Mouse (Mus musculus): ENCODE results near the gene Cers6. TPM values are rescaled to one million over a fixed set of nuclear protein-coding genes. Genes with fewer than 3 reads are reported as not detected.

The Cers6 gene
- polyA plus RNA-seq, 1 experiment, result 3.5 TPM

GRCm38 (mm10) chr2:68879071-68879651 lies 17.9 kb downstream of the Cers6 start:
- WGBS, result 70% methylated on average over 4 of the region's 4 CpGs
- no peak overlapping the region for H3K27ac ChIP-seq (ENCODE audit: insufficient read depth, low read length)
- no peak overlapping the region for H3K4me3 ChIP-seq (ENCODE audit: extremely low read depth, insufficient read depth, insufficient read length)
- TF ChIP-seq CTCF (IDR thresholded peaks at IDR 0.05; ENCODE audit: extremely low read depth, insufficient read depth, insufficient read length, insufficient replicate concordance), result no peak
- TF ChIP-seq POLR2A (IDR thresholded peaks at IDR 0.05; ENCODE audit: low read depth, low read length), result no peak
- no peak for DNase-seq (ENCODE audit: low read depth in 1 of 2, low spot score in 2 of 2)
- H3K36me3 ChIP-seq (ENCODE audit: control insufficient read depth, insufficient read depth, low read length), result no peaks in the 10 kb centered on the region
- no peaks in the 10 kb centered on the region for H3K27me3 ChIP-seq (ENCODE audit: control insufficient read depth, insufficient read depth, low read length)
- H3K4me1 ChIP-seq (ENCODE audit: control insufficient read depth, insufficient read depth, insufficient read length), result peaks cover 8% of the 10 kb centered on the region; the same call in 1 of the 2 replicates

- DNase-seq (ENCODE audit: low read depth in 1 of 2, low spot score in 2 of 2), result no peak
- TF ChIP-seq CTCF (IDR thresholded peaks at IDR 0.05; ENCODE audit: extremely low read depth, insufficient read depth, insufficient read length, insufficient replicate concordance), result no peak
- TF ChIP-seq POLR2A (IDR thresholded peaks at IDR 0.05; ENCODE audit: low read depth, low read length), result no peak
- 68% methylated on average over 7 of the region's 7 CpGs for WGBS
- no peak overlapping the region for H3K4me3 ChIP-seq (ENCODE audit: extremely low read depth, insufficient read depth, insufficient read length)
- H3K27me3 ChIP-seq (ENCODE audit: control insufficient read depth, insufficient read depth, low read length), result no peaks in the 10 kb centered on the region
- H3K36me3 ChIP-seq (ENCODE audit: control insufficient read depth, insufficient read depth, low read length), result no peaks in the 10 kb centered on the region
- no peak overlapping the region for H3K27ac ChIP-seq (ENCODE audit: insufficient read depth, low read length)
- H3K4me1 ChIP-seq (ENCODE audit: control insufficient read depth, insufficient read depth, insufficient read length), result no peaks in the 10 kb centered on the region
Observed at GRCm38 (mm10) chr2:68884573-68884972, 23.3 kb downstream of the Cers6 start.

GRCm38 (mm10) chr2:68885206-68885605 lies 24.0 kb downstream of the Cers6 start:
- no peak for DNase-seq (ENCODE audit: low read depth in 1 of 2, low spot score in 2 of 2)
- TF ChIP-seq CTCF (IDR thresholded peaks at IDR 0.05; ENCODE audit: extremely low read depth, insufficient read depth, insufficient read length, insufficient replicate concordance) (no peak), POLR2A (IDR thresholded peaks at IDR 0.05; ENCODE audit: low read depth, low read length) (no peak)
- no peak overlapping the region for H3K27ac ChIP-seq (ENCODE audit: insufficient read depth, low read length)
- H3K36me3 ChIP-seq (ENCODE audit: control insufficient read depth, insufficient read depth, low read length), result no peaks in the 10 kb centered on the region
- H3K4me3 ChIP-seq (ENCODE audit: extremely low read depth, insufficient read depth, insufficient read length), result no peak overlapping the region
- WGBS, result 89% methylated on average over 2 of the region's 2 CpGs
- no peaks in the 10 kb centered on the region for H3K27me3 ChIP-seq (ENCODE audit: control insufficient read depth, insufficient read depth, low read length)
- no peaks in the 10 kb centered on the region for H3K4me1 ChIP-seq (ENCODE audit: control insufficient read depth, insufficient read depth, insufficient read length)

- H3K27ac ChIP-seq (ENCODE audit: insufficient read depth, low read length), result no peak overlapping the region
- H3K36me3 ChIP-seq (ENCODE audit: control insufficient read depth, insufficient read depth, low read length), result no peaks in the 10 kb centered on the region
- no peak overlapping the region for H3K4me3 ChIP-seq (ENCODE audit: extremely low read depth, insufficient read depth, insufficient read length)
- no peak for TF ChIP-seq POLR2A (IDR thresholded peaks at IDR 0.05; ENCODE audit: low read depth, low read length)
- no peak for TF ChIP-seq CTCF (IDR thresholded peaks at IDR 0.05; ENCODE audit: extremely low read depth, insufficient read depth, insufficient read length, insufficient replicate concordance)
- DNase-seq (ENCODE audit: low read depth in 1 of 2, low spot score in 2 of 2), result no peak
- no peaks in the 10 kb centered on the region for H3K27me3 ChIP-seq (ENCODE audit: control insufficient read depth, insufficient read depth, low read length)
- 75% methylated on average over 4 of the region's 4 CpGs for WGBS
- H3K4me1 ChIP-seq (ENCODE audit: control insufficient read depth, insufficient read depth, insufficient read length), result no peaks in the 10 kb centered on the region
Observed at GRCm38 (mm10) chr2:68885766-68886496, 24.7 kb downstream of the Cers6 start.

- H3K27ac ChIP-seq (ENCODE audit: insufficient read depth, low read length), result no peak overlapping the region
- TF ChIP-seq CTCF (IDR thresholded peaks at IDR 0.05; ENCODE audit: extremely low read depth, insufficient read depth, insufficient read length, insufficient replicate concordance) (no peak), POLR2A (IDR thresholded peaks at IDR 0.05; ENCODE audit: low read depth, low read length) (no peak)
- H3K36me3 ChIP-seq (ENCODE audit: control insufficient read depth, insufficient read depth, low read length), result no peaks in the 10 kb centered on the region
- no peak for DNase-seq (ENCODE audit: low read depth in 1 of 2, low spot score in 2 of 2)
- WGBS, result 95% methylated on average over 4 of the region's 4 CpGs
- no peaks in the 10 kb centered on the region for H3K27me3 ChIP-seq (ENCODE audit: control insufficient read depth, insufficient read depth, low read length)
- H3K4me1 ChIP-seq (ENCODE audit: control insufficient read depth, insufficient read depth, insufficient read length), result no peaks in the 10 kb centered on the region
- H3K4me3 ChIP-seq (ENCODE audit: extremely low read depth, insufficient read depth, insufficient read length), result no peak overlapping the region
Observed at GRCm38 (mm10) chr2:68886661-68887060, 25.4 kb downstream of the Cers6 start.

- 84% methylated on average over 3 of the region's 3 CpGs for WGBS
Observed at GRCm38 (mm10) chr2:68888094-68888705, 27.0 kb downstream of the Cers6 start.

More at GRCm38 (mm10) chr2:68888094-68888705, 27.0 kb downstream of the Cers6 start:
- TF ChIP-seq POLR2A (IDR thresholded peaks at IDR 0.05; ENCODE audit: low read depth, low read length) (no peak), CTCF (IDR thresholded peaks at IDR 0.05; ENCODE audit: extremely low read depth, insufficient read depth, insufficient read length, insufficient replicate concordance) (no peak)
- no peaks in the 10 kb centered on the region for H3K4me1 ChIP-seq (ENCODE audit: control insufficient read depth, insufficient read depth, insufficient read length)
- H3K27ac ChIP-seq (ENCODE audit: insufficient read depth, low read length), result no peak overlapping the region
- no peak for DNase-seq (ENCODE audit: low read depth in 1 of 2, low spot score in 2 of 2)
- H3K36me3 ChIP-seq (ENCODE audit: control insufficient read depth, insufficient read depth, low read length), result no peaks in the 10 kb centered on the region
- no peak overlapping the region for H3K4me3 ChIP-seq (ENCODE audit: extremely low read depth, insufficient read depth, insufficient read length)
- no peaks in the 10 kb centered on the region for H3K27me3 ChIP-seq (ENCODE audit: control insufficient read depth, insufficient read depth, low read length)
